Mouse (Mus musculus): ENCODE measurements around the gene Shd. TPM values are rescaled to one million over a fixed set of nuclear protein-coding genes. Genes with fewer than 3 reads are reported as not detected.

Shd gene
- polyA plus RNA-seq, 1 experiment: 0.63 TPM

DNA sequence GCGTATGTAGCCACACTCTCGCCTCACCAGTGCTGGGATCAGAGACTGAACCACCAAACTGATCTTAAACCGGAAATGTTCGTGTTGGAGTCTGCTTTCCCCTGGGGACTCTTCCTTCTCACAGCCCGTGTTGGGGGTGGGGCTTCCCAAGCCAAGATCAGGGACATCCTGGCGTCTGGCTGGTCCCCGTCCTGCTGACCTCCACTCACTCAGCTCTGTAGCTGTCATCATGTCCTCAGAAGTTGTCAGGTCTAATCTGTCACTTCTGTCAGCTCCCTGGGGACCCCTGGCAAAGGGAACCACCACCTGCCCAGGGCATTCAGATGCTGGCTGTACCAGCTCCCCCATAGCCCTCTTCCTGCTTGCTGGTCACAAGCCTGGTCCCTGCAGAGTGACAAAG lies 2.1 kb upstream of the Shd start:
- no peak overlapping the region for H3K27ac ChIP-seq (ENCODE audit: control insufficient read depth, insufficient read depth, low read depth, low read length)
- no peak for TF ChIP-seq POLR2A (IDR thresholded peaks at IDR 0.05; ENCODE audit: control insufficient read depth, low read depth, low read length)
- no peak for TF ChIP-seq CTCF (IDR thresholded peaks at IDR 0.05; ENCODE audit: control insufficient read depth, insufficient read depth, insufficient replicate concordance, low read depth, low read length)
- H3K4me1 ChIP-seq (ENCODE audit: control insufficient read depth, insufficient read depth, low read length): peaks cover 14% of the 10 kb centered on the region
- no peaks in the 10 kb centered on the region for H3K27me3 ChIP-seq (ENCODE audit: control insufficient read depth, insufficient read depth, low read length)
- H3K4me3 ChIP-seq (ENCODE audit: control insufficient read depth, low read depth, low read length): no peak overlapping the region
- H3K36me3 ChIP-seq (ENCODE audit: control insufficient read depth, insufficient read depth, low read length): no peaks in the 10 kb centered on the region

DNA sequence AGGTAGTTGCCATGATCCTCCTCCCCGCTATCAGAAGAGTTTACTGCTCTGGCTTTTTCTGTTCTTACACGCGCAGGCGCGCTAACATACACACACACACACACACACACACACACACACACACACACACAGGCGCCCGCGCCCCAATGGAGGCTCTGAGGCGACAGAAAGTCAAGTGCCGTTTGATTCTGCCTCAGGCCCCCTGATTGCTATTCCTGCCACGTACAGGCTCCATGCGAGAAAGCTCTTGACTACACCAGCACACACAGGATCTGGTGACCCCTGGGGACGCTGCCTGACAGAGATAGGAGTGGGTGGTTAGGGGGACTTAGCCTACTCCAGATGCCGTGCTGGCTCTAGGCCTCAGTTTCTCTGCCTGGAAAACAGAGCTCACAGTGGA lies 707 bp upstream of the Shd start:
- TF ChIP-seq POLR2A (IDR thresholded peaks at IDR 0.05; ENCODE audit: control insufficient read depth, low read depth, low read length) (no peak), CTCF (IDR thresholded peaks at IDR 0.05; ENCODE audit: control insufficient read depth, insufficient read depth, insufficient replicate concordance, low read depth, low read length) (no peak)
- Histone ChIP-seq H3K4me3 (ENCODE audit: control insufficient read depth, low read depth, low read length) (no peak overlapping the region), H3K27ac (ENCODE audit: control insufficient read depth, insufficient read depth, low read depth, low read length) (no peak overlapping the region), H3K4me1 (ENCODE audit: control insufficient read depth, insufficient read depth, low read length) (peaks cover 14% of the 10 kb centered on the region), H3K36me3 (ENCODE audit: control insufficient read depth, insufficient read depth, low read length) (no peaks in the 10 kb centered on the region), H3K27me3 (ENCODE audit: control insufficient read depth, insufficient read depth, low read length) (no peaks in the 10 kb centered on the region)

- Histone ChIP-seq H3K36me3 (ENCODE audit: control insufficient read depth, insufficient read depth, low read length) (no peaks in the 10 kb centered on the region), H3K27ac (ENCODE audit: control insufficient read depth, insufficient read depth, low read depth, low read length) (no peak overlapping the region), H3K4me3 (ENCODE audit: control insufficient read depth, low read depth, low read length) (no peak overlapping the region), H3K27me3 (ENCODE audit: control insufficient read depth, insufficient read depth, low read length) (no peaks in the 10 kb centered on the region), H3K4me1 (ENCODE audit: control insufficient read depth, insufficient read depth, low read length) (peaks cover 14% of the 10 kb centered on the region)
- TF ChIP-seq POLR2A (IDR thresholded peaks at IDR 0.05; ENCODE audit: control insufficient read depth, low read depth, low read length): no peak
Measured at GRCm38 (mm10) chr17:55971453-55971852, 1.2 kb downstream of the Shd start.

DNA sequence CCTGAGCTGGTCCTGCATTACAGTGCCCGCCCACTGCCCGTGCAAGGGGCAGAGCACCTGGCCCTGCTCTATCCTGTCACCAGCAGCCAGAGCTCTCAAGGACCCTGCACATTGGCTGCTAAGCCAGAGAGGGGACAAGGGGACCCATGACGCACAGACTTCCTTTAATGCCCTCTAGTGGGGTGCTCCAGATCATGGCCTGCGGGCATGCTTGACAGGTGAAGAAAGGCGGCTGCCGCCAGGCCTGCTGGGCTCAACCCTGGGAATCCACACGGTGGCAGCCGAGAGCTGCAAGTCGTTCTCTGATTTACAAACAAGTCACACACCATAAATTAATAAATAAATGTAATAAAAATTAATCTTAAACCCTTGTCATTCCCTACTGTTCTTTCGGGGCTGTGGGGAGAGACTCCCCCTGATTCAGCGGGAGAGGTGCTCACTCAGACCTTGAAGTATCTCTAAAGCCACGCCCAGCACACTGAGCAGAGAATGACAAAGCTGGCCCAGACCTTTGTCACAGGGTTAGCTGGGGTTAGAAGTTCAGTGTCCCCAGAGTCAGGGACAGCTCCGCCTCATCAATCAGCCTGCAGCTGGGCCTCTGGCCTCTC lies 6.1 kb downstream of the Shd start:
- H3K27me3 ChIP-seq (ENCODE audit: control insufficient read depth, insufficient read depth, low read length): no peaks in the 10 kb centered on the region
- no peak overlapping the region for H3K27ac ChIP-seq (ENCODE audit: control insufficient read depth, insufficient read depth, low read depth, low read length)
- no peak for TF ChIP-seq POLR2A (IDR thresholded peaks at IDR 0.05; ENCODE audit: control insufficient read depth, low read depth, low read length)
- peak; percentile 53; the same call in 1 of the 2 replicates for TF ChIP-seq CTCF (IDR thresholded peaks at IDR 0.05; ENCODE audit: control insufficient read depth, insufficient read depth, insufficient replicate concordance, low read depth, low read length)
- peaks cover 3% of the 10 kb centered on the region; the same call in 1 of the 2 replicates for H3K4me1 ChIP-seq (ENCODE audit: control insufficient read depth, insufficient read depth, low read length)
- H3K4me3 ChIP-seq (ENCODE audit: control insufficient read depth, low read depth, low read length): no peak overlapping the region
- H3K36me3 ChIP-seq (ENCODE audit: control insufficient read depth, insufficient read depth, low read length): no peaks in the 10 kb centered on the region

DNA sequence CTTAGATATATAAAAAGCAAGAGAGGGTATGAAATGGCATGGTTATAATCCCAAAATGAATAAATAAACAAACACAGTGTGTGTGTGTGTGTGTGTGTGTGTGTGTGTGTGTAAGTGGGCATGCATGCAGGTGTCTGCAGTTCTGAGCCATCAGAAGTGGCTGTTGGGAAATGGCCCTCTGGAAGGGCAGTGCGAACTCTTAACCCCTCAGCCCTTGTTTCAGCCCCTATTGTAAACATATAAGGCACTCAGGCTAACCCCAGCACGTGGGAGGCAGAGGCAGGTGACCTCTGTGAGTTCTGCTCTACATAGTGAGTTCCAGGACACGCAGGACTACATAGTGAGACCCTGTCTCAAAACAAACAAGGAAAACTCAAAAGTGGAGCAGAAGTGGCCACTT lies 7.0 kb downstream of the Shd start:
- Histone ChIP-seq H3K4me3 (ENCODE audit: control insufficient read depth, low read depth, low read length) (no peak overlapping the region), H3K27me3 (ENCODE audit: control insufficient read depth, insufficient read depth, low read length) (no peaks in the 10 kb centered on the region), H3K36me3 (ENCODE audit: control insufficient read depth, insufficient read depth, low read length) (no peaks in the 10 kb centered on the region), H3K27ac (ENCODE audit: control insufficient read depth, insufficient read depth, low read depth, low read length) (no peak overlapping the region), H3K4me1 (ENCODE audit: control insufficient read depth, insufficient read depth, low read length) (no peaks in the 10 kb centered on the region; the same call in 1 of the 2 replicates)
- no peak for TF ChIP-seq POLR2A (IDR thresholded peaks at IDR 0.05; ENCODE audit: control insufficient read depth, low read depth, low read length)
- no peak for TF ChIP-seq CTCF (IDR thresholded peaks at IDR 0.05; ENCODE audit: control insufficient read depth, insufficient read depth, insufficient replicate concordance, low read depth, low read length)

- H3K4me3 ChIP-seq (ENCODE audit: control insufficient read depth, low read depth, low read length): peak within 1 kb of the TSS; percentile 75
- no peak for TF ChIP-seq POLR2A (IDR thresholded peaks at IDR 0.05; ENCODE audit: control insufficient read depth, low read depth, low read length)
- no peak for TF ChIP-seq CTCF (IDR thresholded peaks at IDR 0.05; ENCODE audit: control insufficient read depth, insufficient read depth, insufficient replicate concordance, low read depth, low read length)
- no peak within 1 kb of the TSS for H3K27ac ChIP-seq (ENCODE audit: control insufficient read depth, insufficient read depth, low read depth, low read length)
- peaks cover 3% of the 10 kb centered on the region; the same call in 1 of the 2 replicates for H3K4me1 ChIP-seq (ENCODE audit: control insufficient read depth, insufficient read depth, low read length)
- H3K36me3 ChIP-seq (ENCODE audit: control insufficient read depth, insufficient read depth, low read length): no peaks in the 10 kb centered on the region
- no peaks in the 10 kb centered on the region for H3K27me3 ChIP-seq (ENCODE audit: control insufficient read depth, insufficient read depth, low read length)
Measured at GRCm38 (mm10) chr17:55986030-55986961, 16.0 kb downstream of the Shd start, which contains the start of gene Fsd1. Fsd1 (plus strand) TSS chr17:55986509.

GRCm38 (mm10) chr17:55990278-55990898 lies 20.1 kb downstream of the Shd start:
- H3K4me1 ChIP-seq (ENCODE audit: control insufficient read depth, insufficient read depth, low read length): peaks cover 3% of the 10 kb centered on the region; the same call in 1 of the 2 replicates
- H3K36me3 ChIP-seq (ENCODE audit: control insufficient read depth, insufficient read depth, low read length): no peaks in the 10 kb centered on the region
- TF ChIP-seq POLR2A (IDR thresholded peaks at IDR 0.05; ENCODE audit: control insufficient read depth, low read depth, low read length): no peak
- H3K27ac ChIP-seq (ENCODE audit: control insufficient read depth, insufficient read depth, low read depth, low read length): no peak overlapping the region
- no peak overlapping the region for H3K4me3 ChIP-seq (ENCODE audit: control insufficient read depth, low read depth, low read length)
- H3K27me3 ChIP-seq (ENCODE audit: control insufficient read depth, insufficient read depth, low read length): no peaks in the 10 kb centered on the region

Data from testis, adult 2 months (tissue).